Mouse (Mus musculus) WW6 (cell line): ENCODE measurements around the gene Ski.

Experiments
- DNase-seq: peaks from one replicate; pipeline ENCODE4 v3.0.0-alpha.2; 2013; ENCODE audit warnings: low read depth, low spot score

Gene Ski

GRCm38 (mm10) chr4:155129996-155130395 lies 92.4 kb downstream of the Ski start:
- no peak for DNase-seq

GRCm38 (mm10) chr4:155129132-155129917 lies 93.1 kb downstream of the Ski start:
- no peak for DNase-seq

- DNase-seq = no peak
These were observed 94.0 kb downstream of the Ski start for GRCm38 (mm10) chr4:155128411-155128810.

- no peak for DNase-seq
These were observed 95.6 kb downstream of the Ski start for GRCm38 (mm10) chr4:155126602-155127372.

GRCm38 (mm10) chr4:155126194-155126593 lies 96.2 kb downstream of the Ski start:
- DNase-seq = no peak

GRCm38 (mm10) chr4:155125310-155125709 lies 97.1 kb downstream of the Ski start:
- DNase-seq = no peak

GRCm38 (mm10) chr4:155123868-155124534 lies 98.4 kb downstream of the Ski start:
- no peak for DNase-seq

GRCm38 (mm10) chr4:155122444-155123040 lies 99.8 kb downstream of the Ski start:
- DNase-seq = no peak

- DNase-seq = no peak
These were observed 100.4 kb downstream of the Ski start for GRCm38 (mm10) chr4:155121915-155122443.

GRCm38 (mm10) chr4:155121222-155121621 lies 101.2 kb downstream of the Ski start:
- DNase-seq = no peak

GRCm38 (mm10) chr4:155120583-155120982 lies 101.8 kb downstream of the Ski start:
- DNase-seq = no peak

- DNase-seq = no peak
These were observed 102.4 kb downstream of the Ski start for GRCm38 (mm10) chr4:155120038-155120437.

GRCm38 (mm10) chr4:155118278-155118677 lies 104.1 kb downstream of the Ski start:
- DNase-seq = no peak

GRCm38 (mm10) chr4:155117396-155117978 lies 104.9 kb downstream of the Ski start:
- DNase-seq = no peak

GRCm38 (mm10) chr4:155116607-155117006 lies 105.8 kb downstream of the Ski start:
- DNase-seq = no peak

GRCm38 (mm10) chr4:155113766-155114410 lies 108.5 kb downstream of the Ski start:
- DNase-seq = no peak

GRCm38 (mm10) chr4:155109471-155109870 lies 112.9 kb downstream of the Ski start:
- DNase-seq = no peak

- DNase-seq = no peak
These were observed 114.5 kb downstream of the Ski start for GRCm38 (mm10) chr4:155107886-155108285.
